Mouse (Mus musculus) limb, embryonic 11.5 days (tissue): Measurements from ENCODE around the gene Cmya5. TPM values are rescaled to one million over a fixed set of nuclear protein-coding genes. Genes with fewer than 3 reads are reported as not detected.
"Not testable (repeated sequence)": the region's sequence is repeated elsewhere in the genome, so short reads cannot be mapped to it uniquely, and the experiment has no call there.

Experiments
- ATAC-seq: fragments of 200-750 bp; cut with Nextera tagmentation; 2 replicates; pipeline ENCODE4 v1.8.0; 2017; ENCODE audit warnings: low read depth; ENCODE audit not compliant: insufficient number of reproducible peaks, low FRiP score, low TSS enrichment
- DNase-seq: peaks from one replicate; pipeline ENCODE4 v3.0.0-alpha.2; 2015; ENCODE audit warnings: low spot score
- H3K27ac ChIP-seq: fragments of 300-500 bp; sonication (generic); replicated peaks from 2 replicates; pipeline ENCODE4 v1.5.1; 2014; ENCODE audit warnings: low read depth, mild to moderate bottlenecking, low read length
- H3K27me3 ChIP-seq: fragments of 300-500 bp; sonication (generic); 2 replicates; pipeline ENCODE4 v1.6.1; 2014; ENCODE audit warnings: mild to moderate bottlenecking, low read length, mixed read lengths; ENCODE audit not compliant: control insufficient read depth, insufficient read depth
- H3K36me3 ChIP-seq: fragments of 300-500 bp; sonication (generic); 2 replicates; pipeline ENCODE4 v1.6.1; 2014; ENCODE audit warnings: mild to moderate bottlenecking, low read length, moderate library complexity, mixed read lengths; ENCODE audit not compliant: control insufficient read depth, insufficient read depth
- H3K4me1 ChIP-seq: fragments of 300-500 bp; sonication (generic); 2 replicates; pipeline ENCODE4 v1.6.1; 2014; ENCODE audit warnings: low read length, mixed read lengths; ENCODE audit not compliant: control insufficient read depth, insufficient read depth
- H3K4me2 ChIP-seq: fragments of 300-500 bp; sonication (generic); 2 replicates; pipeline ENCODE4 v1.6.1; 2014; ENCODE audit warnings: low read depth, mild to moderate bottlenecking, moderate library complexity; ENCODE audit not compliant: severe bottlenecking
- H3K4me3 ChIP-seq: fragments of 300-500 bp; sonication (generic); 2 replicates; pipeline ENCODE4 v1.5.1; 2014; ENCODE audit warnings: low read depth, low read length
- H3K9ac ChIP-seq: fragments of 300-500 bp; sonication (generic); 2 replicates; pipeline ENCODE4 v1.6.1; 2014; ENCODE audit warnings: mild to moderate bottlenecking, low read length
- H3K9me3 ChIP-seq: fragments of 300-500 bp; sonication (generic); 2 replicates; pipeline ENCODE4 v1.6.1; 2016; ENCODE audit warnings: low read length; ENCODE audit not compliant: control insufficient read depth
- WGBS: fragments of 180-500 bp; shearing (Covaris S2); extraction: QIAGEN DNeasy Blood & Tissue Kit; methylation state at CpG from one replicate; pipeline ENCODE4 v1.1.7; 2014; 5-methylcytosine and 5-hydroxymethylcytosine counted together
- polyA plus RNA-seq: library from polyadenylated mRNA; unstranded; fragments of >200 nt; fragmentation: Nextera tagmentation; extraction: Ambion mirVana; gene quantifications from 2 replicates; pipeline ENCODE4 v1.2.1, GENCODE M21; 2014

Gene Cmya5
- 0.01 and 0.04 TPM in 2 replicates for polyA plus RNA-seq

DNA sequence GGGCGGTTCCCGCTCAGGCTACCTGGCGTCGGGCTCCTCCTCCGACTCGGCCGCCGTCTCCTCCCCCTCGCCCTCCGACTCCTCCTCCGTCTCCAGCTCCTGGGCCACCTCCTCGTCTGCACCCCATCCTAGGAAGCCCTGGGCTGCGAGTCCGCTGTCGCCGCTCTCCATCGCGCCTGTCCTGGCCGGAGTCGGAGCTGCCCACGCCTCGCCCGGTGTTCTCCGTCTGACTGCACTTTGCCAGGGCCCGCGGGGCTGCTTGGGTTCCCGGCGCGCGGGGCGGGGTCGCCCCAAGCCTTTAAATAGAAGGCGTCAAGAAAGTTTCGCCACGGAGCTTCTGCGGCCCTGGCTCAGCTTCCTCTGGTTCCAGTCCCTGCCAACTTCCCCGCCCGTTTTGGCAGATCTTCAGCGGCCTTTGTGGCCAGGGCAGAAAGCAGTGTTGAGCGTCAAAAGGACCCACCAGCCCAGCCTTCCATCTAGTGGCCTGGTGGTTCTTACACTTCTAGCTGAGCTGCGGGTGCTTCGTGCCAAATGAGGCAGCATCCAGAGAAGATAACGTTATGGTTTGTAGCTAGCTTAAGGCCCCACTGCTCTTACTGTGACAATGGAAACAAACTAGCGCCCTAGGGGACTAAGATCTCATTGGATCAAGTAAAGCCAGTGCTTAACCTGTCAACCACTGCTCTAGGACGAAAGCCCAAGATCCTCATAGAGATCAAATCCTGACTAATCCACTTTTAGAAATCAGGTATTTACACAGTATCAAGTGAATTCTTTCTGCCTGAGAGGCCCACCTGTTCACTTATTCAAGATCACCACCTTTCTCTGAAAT lies at the start of gene Cmya5:
Gene Cmya5 (minus strand): TSS at position 389 of the 832 bp plus-strand sequence.
- Histone ChIP-seq H3K4me2 (peak within 1 kb of the TSS; percentile 91), H3K4me1 (no peaks in the 10 kb centered on the region), H3K27me3 (no peaks in the 10 kb centered on the region), H3K36me3 (0 out of 2 replicates have a peak, but pooled peaks cover 2% of the 10 kb centered on the region), H3K4me3 (peak within 1 kb of the TSS; percentile 42), H3K27ac (no peak within 1 kb of the TSS), H3K9me3 (no peaks in the 10 kb centered on the region), H3K9ac (peak within 1 kb of the TSS; percentile 78)
- ATAC-seq (peak; percentile 89), DNase-seq (peak; percentile 75)
- WGBS = 1% methylated on average over 44 of the region's 45 CpGs

DNA sequence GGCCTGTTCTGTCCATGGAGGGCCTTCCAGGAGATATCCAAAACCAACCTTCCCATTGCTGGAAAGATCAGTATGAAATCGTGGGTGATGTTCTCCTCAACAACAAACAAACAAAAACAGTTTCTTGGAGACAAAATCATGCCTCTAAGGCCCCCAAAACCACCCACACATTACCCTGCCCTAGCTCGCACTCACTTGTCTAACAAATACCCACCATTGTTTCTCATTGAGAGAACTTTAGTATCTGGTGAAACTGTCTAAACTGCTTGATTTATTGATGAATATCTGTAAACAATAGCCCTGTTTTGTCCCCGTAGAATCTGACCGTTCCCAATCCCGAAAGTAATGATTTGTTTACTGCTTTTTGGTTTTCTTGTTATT lies 48.1 kb upstream of the Cmya5 start:
- no peaks in the 10 kb centered on the region for H3K36me3 ChIP-seq
- no peaks in the 10 kb centered on the region for H3K9me3 ChIP-seq
- no peaks in the 10 kb centered on the region for H3K27me3 ChIP-seq
- peak overlapping the region; percentile 75 for H3K4me3 ChIP-seq
- H3K9ac ChIP-seq = peak overlapping the region; percentile 60
- H3K27ac ChIP-seq = peak overlapping the region; percentile 62
- ATAC-seq = peak; percentile 18; the same call in 1 of the 2 replicates
- peak overlapping the region; percentile 51 for H3K4me2 ChIP-seq
- 74% methylated on average over 5 of the region's 5 CpGs for WGBS
- DNase-seq = no peak
- no peaks in the 10 kb centered on the region for H3K4me1 ChIP-seq

DNA sequence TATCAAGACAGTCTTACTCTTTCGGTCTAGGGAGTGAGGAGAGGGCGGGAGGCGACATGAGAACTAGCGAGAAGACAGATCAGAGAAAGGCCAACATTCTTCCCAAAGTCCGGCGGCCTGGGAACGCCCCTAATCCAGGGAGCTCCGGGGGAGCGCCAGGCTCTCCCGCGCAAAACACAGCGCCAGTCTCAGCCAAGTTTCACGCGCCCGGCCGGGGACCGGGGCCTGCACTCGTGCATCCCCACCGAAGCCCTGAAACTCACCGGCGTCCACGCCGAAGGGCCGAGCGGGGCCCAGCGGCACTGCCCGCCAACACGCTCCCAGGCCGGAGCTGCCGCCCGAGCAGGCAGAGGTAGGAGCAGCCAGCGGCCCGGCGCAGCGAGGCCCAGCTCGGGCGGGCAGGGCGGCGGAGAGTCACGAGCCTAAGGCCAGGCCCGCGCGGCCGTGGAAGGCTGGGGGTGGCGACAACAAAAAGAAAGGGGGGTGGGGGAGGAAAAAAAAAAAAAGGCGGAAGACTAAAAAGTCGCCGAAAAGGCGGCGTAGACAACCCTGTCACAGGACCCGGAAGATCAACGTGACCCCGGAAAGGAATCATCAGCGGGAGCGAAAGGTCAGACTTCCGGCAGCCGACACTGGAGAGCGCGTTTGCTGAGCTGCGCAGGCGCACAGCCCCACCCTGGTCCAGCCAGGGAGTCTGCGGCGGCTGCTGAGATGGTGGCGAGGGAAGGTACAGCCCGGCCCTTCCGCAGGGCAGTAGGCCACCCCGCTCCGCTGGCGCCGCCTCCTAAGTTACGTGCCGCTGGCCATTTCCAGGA lies 47.5 kb upstream of the Cmya5 start, which contains the start of gene Tent2:
Gene Tent2 (minus strand): TSS at position 555 of the 815 bp plus-strand sequence.
- WGBS = under 1% methylated on average over 70 of the region's 72 CpGs
- no peaks in the 10 kb centered on the region for H3K27me3 ChIP-seq
- peak within 1 kb of the TSS; percentile 61 for H3K4me2 ChIP-seq
- H3K9me3 ChIP-seq = no peaks in the 10 kb centered on the region
- no peaks in the 10 kb centered on the region for H3K36me3 ChIP-seq
- peak within 1 kb of the TSS; percentile 93 for H3K27ac ChIP-seq
- peak; percentile 93 for DNase-seq
- peak within 1 kb of the TSS; percentile 88 for H3K9ac ChIP-seq
- peak within 1 kb of the TSS; percentile 75 for H3K4me3 ChIP-seq
- ATAC-seq = peak; percentile 99
- H3K4me1 ChIP-seq = no peaks in the 10 kb centered on the region

GRCm38 (mm10) chr13:93189416-93189815 lies 44.9 kb upstream of the Cmya5 start:
- Histone ChIP-seq H3K9me3 (no peaks in the 10 kb centered on the region), H3K27ac (no peak overlapping the region), H3K4me1 (no peaks in the 10 kb centered on the region), H3K4me2 (no peak overlapping the region), H3K4me3 (no peak overlapping the region), H3K36me3 (no peaks in the 10 kb centered on the region; the same call in 1 of the 2 replicates), H3K9ac (no peak overlapping the region), H3K27me3 (no peaks in the 10 kb centered on the region)
- DNase-seq (no peak), ATAC-seq (no peak)
- WGBS = 96% methylated on average over 2 of the region's 2 CpGs

- ATAC-seq (no peak), DNase-seq (no peak)
- H3K4me3 ChIP-seq = no peak overlapping the region
- H3K27ac ChIP-seq = no peak overlapping the region
- no peak overlapping the region for H3K9ac ChIP-seq
- WGBS = 79% methylated on average over 3 of the region's 3 CpGs
- no peaks in the 10 kb centered on the region; the same call in 1 of the 2 replicates for H3K36me3 ChIP-seq
- H3K27me3 ChIP-seq = no peaks in the 10 kb centered on the region
- no peaks in the 10 kb centered on the region for H3K4me1 ChIP-seq
- H3K4me2 ChIP-seq = no peak overlapping the region
- H3K9me3 ChIP-seq = no peaks in the 10 kb centered on the region
Observed at GRCm38 (mm10) chr13:93188738-93189137, 44.2 kb upstream of the Cmya5 start.

- H3K9ac ChIP-seq, H3K4me3 ChIP-seq, H3K4me1 ChIP-seq, H3K9me3 ChIP-seq, H3K27ac ChIP-seq, H3K36me3 ChIP-seq, ATAC-seq, H3K4me2 ChIP-seq, DNase-seq, H3K27me3 ChIP-seq: not testable (repeated sequence)
- WGBS = 94% methylated on average over 5 of the region's 5 CpGs
Observed at GRCm38 (mm10) chr13:93187792-93188191, 43.3 kb upstream of the Cmya5 start.

- no peak for DNase-seq
- 93% methylated on average over 1 of the region's 1 CpGs for WGBS
- no peaks in the 10 kb centered on the region for H3K4me1 ChIP-seq
- no peak for ATAC-seq
- H3K4me2 ChIP-seq = no peak overlapping the region
- no peak overlapping the region for H3K4me3 ChIP-seq
- H3K9me3 ChIP-seq = no peaks in the 10 kb centered on the region
- H3K27me3 ChIP-seq = no peaks in the 10 kb centered on the region
- no peak overlapping the region for H3K27ac ChIP-seq
- no peaks in the 10 kb centered on the region for H3K36me3 ChIP-seq
- no peak overlapping the region for H3K9ac ChIP-seq
Observed at GRCm38 (mm10) chr13:93180351-93180750, 35.8 kb upstream of the Cmya5 start.

DNA sequence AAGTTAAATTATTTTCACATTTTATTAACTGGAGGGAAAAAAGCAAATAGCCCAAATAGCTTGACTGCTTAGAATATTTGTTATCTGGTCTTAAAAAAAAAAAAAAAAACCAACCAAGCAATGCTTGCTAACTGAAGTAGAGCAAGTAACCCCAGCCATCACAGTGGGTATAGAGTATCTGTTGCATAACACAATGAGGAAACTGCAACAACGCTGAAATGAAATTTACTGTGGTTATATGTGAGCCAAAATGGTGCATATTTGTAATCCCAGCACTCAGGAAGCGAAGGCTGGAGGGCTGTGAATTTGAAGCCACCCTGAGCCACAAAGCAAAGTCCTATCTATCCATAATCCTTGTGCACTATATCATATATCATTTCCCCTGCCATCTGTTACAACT lies 35.0 kb upstream of the Cmya5 start:
- no peak overlapping the region for H3K4me2 ChIP-seq
- H3K27me3 ChIP-seq = no peaks in the 10 kb centered on the region
- no peak overlapping the region for H3K27ac ChIP-seq
- no peaks in the 10 kb centered on the region for H3K9me3 ChIP-seq
- DNase-seq (no peak), ATAC-seq (no peak)
- H3K4me1 ChIP-seq = no peaks in the 10 kb centered on the region
- H3K9ac ChIP-seq = no peak overlapping the region
- H3K4me3 ChIP-seq = no peak overlapping the region
- H3K36me3 ChIP-seq = no peaks in the 10 kb centered on the region
- 95% methylated on average over 2 of the region's 2 CpGs for WGBS
